8 mouse cellular contexts compared by ENCODE assay signal in genomic region chr17:63413973-63414580, GRCm38 (mm10).
DNase-seq lines count a peak whose midpoint lies in the region; ATAC-seq and TF ChIP-seq lines count a peak whose summit lies in the region.

No protein-coding gene starts in this region.

- WGBS in forebrain, embryonic 12.5 days, result 86% methylated on average over 1 of the region's 1 CpGs

- no peak overlapping the region for H3K4me2 ChIP-seq in forebrain, embryonic 12.5 days

- H3K4me3 ChIP-seq in ES-E14 (ENCODE audit: insufficient read depth in 1 of 2, low read depth in 1 of 2, low read length in 2 of 2, poor library complexity in 1 of 2, severe bottlenecking in 1 of 2), result no peak overlapping the region
- no peak overlapping the region for H3K4me3 ChIP-seq in forebrain, embryonic 12.5 days (replicated peaks)

- no peaks in the 10 kb centered on the region for H3K36me3 ChIP-seq in ES-E14 (ENCODE audit: control insufficient read depth, insufficient read depth, low read length, poor library complexity, severe bottlenecking)
- H3K36me3 ChIP-seq in forebrain, embryonic 12.5 days (replicated peaks), result no peaks in the 10 kb centered on the region

- H3K9ac ChIP-seq in ES-E14 (ENCODE audit: insufficient read depth, low read depth, low read length, poor library complexity, severe bottlenecking), result no peak overlapping the region
- H3K9ac ChIP-seq in forebrain, embryonic 12.5 days, result no peak overlapping the region

- in situ Hi-C loops in ES-E14 (cut with MboI; ENCODE audit: low sequenced_read_pairs in 2 of 2, unreplicated experiment in 2 of 2), result no loop called here

- DNase-seq in heart, adult 9 months (ENCODE audit: low spot score in 2 of 2), result peak; percentile 13 to 38
- no peak for DNase-seq in heart, postnatal 36 days
- peak; percentile 66 for DNase-seq in A20 (ENCODE audit: low read depth, low spot score)
- DNase-seq in ES-E14 (ENCODE audit: low read depth, low spot score), result peak; percentile 27
- peak; percentile 30 for DNase-seq in heart, postnatal 4 days
- no peak for DNase-seq in spleen, adult 12 weeks (ENCODE audit: low spot score)
- no peak for DNase-seq in layer of hippocampus, adult 9-10 months (ENCODE audit: low spot score)

- no peak for ATAC-seq in forebrain, embryonic 12.5 days (ENCODE audit: low FRiP score)

- 0 out of 4 replicates have a peak, but pooled peaks cover 0 to 2% of the 10 kb centered on the region in 2 experiments for H3K4me1 ChIP-seq in ES-E14 (ENCODE audit: control insufficient read depth in 2 of 2, insufficient read depth in 2 of 2, low read length in 2 of 2, poor library complexity in 1 of 2)
- no peaks in the 10 kb centered on the region for H3K4me1 ChIP-seq in forebrain, embryonic 12.5 days

- no peaks in the 10 kb centered on the region for H3K27me3 ChIP-seq in forebrain, embryonic 12.5 days

- H3K9me3 ChIP-seq in ES-E14 (ENCODE audit: control insufficient read depth, insufficient read depth, low read depth, low read length), result no peaks in the 10 kb centered on the region
- 0 out of 2 replicates have a peak, but pooled peaks cover 6% of the 10 kb centered on the region for H3K9me3 ChIP-seq in forebrain, embryonic 12.5 days

- no peak overlapping the region for H3K27ac ChIP-seq in ES-E14 (ENCODE audit: insufficient read depth, low read depth, low read length, poor library complexity, severe bottlenecking)
- H3K27ac ChIP-seq in forebrain, embryonic 12.5 days, result no peak overlapping the region

- intact Hi-C loops in heart, postnatal 36 days (cut with DNase I), result loop anchor here (1.0 to 2.0 kb wide), 2 partner anchors 55 to 90 kb away; no protein-coding TSS in a partner anchor

TF ChIP-seq in ES-E14, 5 proteins besides CTCF, POLR2A, EP300 and RAD21:
- TF ChIP-seq HCFC1 (IDR thresholded peaks at IDR 0.05; ENCODE audit: borderline replicate concordance, insufficient read depth, low read length), result no peak
- no peak for TF ChIP-seq ZNF384 (IDR thresholded peaks at IDR 0.05; ENCODE audit: low read depth, low read length)
- no peak; the same call in 1 of the 2 replicates for TF ChIP-seq ZC3H11A (IDR thresholded peaks at IDR 0.05; ENCODE audit: borderline replicate concordance, low read depth, low read length)
- TF ChIP-seq MAFK (IDR thresholded peaks at IDR 0.05; ENCODE audit: insufficient read depth, low read depth, low read length), result no peak
- no peak for TF ChIP-seq CHD2 (IDR thresholded peaks at IDR 0.05; ENCODE audit: low read depth, low read length)

Comparison
In these comparisons a context has a peak if more than half of its experiments do, and no peak if none do; other contexts are left out.
1. DNase-seq: peak in heart, adult 9 months (2 of 2), A20 (single experiment), ES-E14 (single experiment) and heart, postnatal 4 days (single experiment); none in heart, postnatal 36 days (0 of 2), spleen, adult 12 weeks (single experiment) and layer of hippocampus, adult 9-10 months (single experiment).